Mouse (Mus musculus) intestine, postnatal 0 days (tissue): ENCODE results near the gene Zfp354b. TPM values are rescaled to one million over a fixed set of nuclear protein-coding genes. Genes with fewer than 3 reads are reported as not detected.

Source experiments
- ATAC-seq: fragments of 200-750 bp; cut with Nextera tagmentation; 2 replicates; pipeline ENCODE4 v1.8.0; 2017; ENCODE audit warnings: mild to moderate bottlenecking, moderate TSS enrichment, moderate library complexity
- H3K27ac ChIP-seq: fragments of 300-500 bp; sonication (generic); 2 replicates; pipeline ENCODE4 v1.5.1; 2014; ENCODE audit warnings: mild to moderate bottlenecking, low read depth, low read length, moderate library complexity
- H3K27me3 ChIP-seq: fragments of 300-500 bp; sonication (generic); replicated peaks from 2 replicates; pipeline ENCODE4 v1.6.1; 2014; ENCODE audit warnings: low read length, mixed read lengths; ENCODE audit not compliant: control insufficient read depth, insufficient read depth
- H3K36me3 ChIP-seq: fragments of 300-500 bp; sonication (generic); 2 replicates; pipeline ENCODE4 v1.6.1; 2014; ENCODE audit warnings: mild to moderate bottlenecking, moderate library complexity; ENCODE audit not compliant: control insufficient read depth, insufficient read depth
- H3K4me1 ChIP-seq: fragments of 300-500 bp; sonication (generic); replicated peaks from 2 replicates; pipeline ENCODE4 v1.6.1; 2014; ENCODE audit warnings: antibody characterized with exemption, low read length, mixed read lengths; ENCODE audit not compliant: control insufficient read depth, insufficient read depth
- H3K4me2 ChIP-seq: fragments of 300-500 bp; sonication (generic); replicated peaks from 2 replicates; pipeline ENCODE4 v1.6.1; 2014; ENCODE audit warnings: low read depth, mild to moderate bottlenecking, moderate library complexity
- H3K4me3 ChIP-seq: fragments of 300-500 bp; sonication (generic); 2 replicates; pipeline ENCODE4 v1.5.1; 2014; ENCODE audit warnings: low read depth, low read length
- H3K9ac ChIP-seq: fragments of 300-500 bp; sonication (generic); 2 replicates; pipeline ENCODE4 v1.6.1; 2014; ENCODE audit warnings: mild to moderate bottlenecking, low read depth, low read length
- H3K9me3 ChIP-seq: fragments of 300-500 bp; sonication (generic); 2 replicates; pipeline ENCODE4 v1.6.1; 2016; ENCODE audit warnings: mixed run types; ENCODE audit not compliant: control insufficient read depth
- CTCF ChIP-seq: sonication (generic); IDR thresholded peaks from 2 replicates; pipeline ENCODE4 v1.5.1; 2016; ENCODE audit warnings: low read depth, mild to moderate bottlenecking, control low read depth, antibody characterized with exemption, moderate library complexity
- WGBS: fragments of 180-500 bp; shearing (Covaris S2); extraction: QIAGEN DNeasy Blood & Tissue Kit; methylation state at CpG from one replicate; pipeline ENCODE4 v1.1.7; 2014; 5-methylcytosine and 5-hydroxymethylcytosine counted together
- polyA plus RNA-seq: library from polyadenylated mRNA; unstranded; fragments of >200 nt; fragmentation: Nextera tagmentation; extraction: Ambion mirVana; gene quantifications from 2 replicates; pipeline ENCODE4 v1.2.1, GENCODE M21; 2015

Zfp354b gene
- 0.54 and 0.63 TPM in 2 replicates for polyA plus RNA-seq

- ATAC-seq, result peak; percentile 87
- Histone ChIP-seq H3K4me2 (peak within 1 kb of the TSS; percentile 85), H3K27ac (no peak within 1 kb of the TSS), H3K36me3 (no peaks in the 10 kb centered on the region), H3K9ac (peak within 1 kb of the TSS; percentile 41; the same call in 1 of the 2 replicates), H3K4me3 (peak within 1 kb of the TSS; percentile 73), H3K4me1 (no peaks in the 10 kb centered on the region), H3K9me3 (no peaks in the 10 kb centered on the region), H3K27me3 (0 out of 2 replicates have a peak, but pooled peaks cover 4% of the 10 kb centered on the region)
- WGBS, result under 1% methylated on average over 18 of the region's 18 CpGs
- no peak for TF ChIP-seq CTCF
Measured at GRCm38 (mm10) chr11:50931451-50931866, at the start of gene Zfp354b. Zfp354b (minus strand) TSS chr11:50931633.

- 65% methylated on average over 4 of the region's 4 CpGs for WGBS
- Histone ChIP-seq H3K9ac (no peak overlapping the region), H3K27me3 (no peaks in the 10 kb centered on the region), H3K4me2 (no peak overlapping the region), H3K4me3 (no peak overlapping the region), H3K4me1 (no peaks in the 10 kb centered on the region), H3K36me3 (no peaks in the 10 kb centered on the region), H3K27ac (no peak overlapping the region), H3K9me3 (no peaks in the 10 kb centered on the region)
- TF ChIP-seq CTCF, result peak; percentile 23; the same call in 1 of the 2 replicates
- no peak for ATAC-seq
Measured at GRCm38 (mm10) chr11:50977216-50977615, 45.8 kb upstream of the Zfp354b start.

DNA sequence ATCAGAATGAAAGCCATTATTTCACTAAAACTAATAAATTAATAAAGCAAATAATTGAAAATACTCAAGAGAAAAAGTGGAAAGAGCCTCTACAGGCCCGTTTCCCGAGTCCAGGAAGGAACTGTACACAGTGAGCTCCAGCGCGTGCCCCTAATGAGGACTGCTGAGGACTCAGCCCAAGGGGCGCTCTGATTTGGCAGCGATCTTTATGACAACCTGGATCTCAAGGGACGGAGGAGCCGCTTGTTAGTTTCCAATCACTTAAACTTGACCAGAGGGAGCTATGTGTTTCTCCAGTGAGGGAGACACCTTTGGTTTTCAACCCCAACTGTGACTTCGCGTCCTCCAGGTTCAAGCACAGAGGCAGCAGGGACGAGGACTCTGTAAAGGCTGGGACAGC lies 34.8 kb upstream of the Zfp354b start, which contains the start of gene Olfr1378:
Gene Olfr1378, plus strand, starts transcription at position 301 of the 400 bp plus-strand sequence.
- TF ChIP-seq CTCF, result no peak
- no peak for ATAC-seq

GRCm38 (mm10) chr11:50964886-50965285 lies 33.5 kb upstream of the Zfp354b start:
- Histone ChIP-seq H3K36me3 (no peaks in the 10 kb centered on the region), H3K4me1 (no peaks in the 10 kb centered on the region), H3K9ac (no peak overlapping the region), H3K27ac (no peak overlapping the region), H3K27me3 (no peaks in the 10 kb centered on the region), H3K9me3 (no peaks in the 10 kb centered on the region), H3K4me2 (no peak overlapping the region), H3K4me3 (no peak overlapping the region)
- no peak for TF ChIP-seq CTCF
- no peak for ATAC-seq
- WGBS, result 81% methylated on average over 2 of the region's 2 CpGs

More for the DNA sequence above, 34.8 kb upstream of the Zfp354b start, which contains the start of gene Olfr1378:
- Histone ChIP-seq H3K9me3 (no peaks in the 10 kb centered on the region), H3K27me3 (no peaks in the 10 kb centered on the region), H3K9ac (no peak within 1 kb of the TSS), H3K4me2 (no peak within 1 kb of the TSS), H3K27ac (no peak within 1 kb of the TSS), H3K4me1 (no peaks in the 10 kb centered on the region), H3K4me3 (no peak within 1 kb of the TSS), H3K36me3 (no peaks in the 10 kb centered on the region)
- WGBS, result 84% methylated on average over 11 of the region's 11 CpGs

DNA sequence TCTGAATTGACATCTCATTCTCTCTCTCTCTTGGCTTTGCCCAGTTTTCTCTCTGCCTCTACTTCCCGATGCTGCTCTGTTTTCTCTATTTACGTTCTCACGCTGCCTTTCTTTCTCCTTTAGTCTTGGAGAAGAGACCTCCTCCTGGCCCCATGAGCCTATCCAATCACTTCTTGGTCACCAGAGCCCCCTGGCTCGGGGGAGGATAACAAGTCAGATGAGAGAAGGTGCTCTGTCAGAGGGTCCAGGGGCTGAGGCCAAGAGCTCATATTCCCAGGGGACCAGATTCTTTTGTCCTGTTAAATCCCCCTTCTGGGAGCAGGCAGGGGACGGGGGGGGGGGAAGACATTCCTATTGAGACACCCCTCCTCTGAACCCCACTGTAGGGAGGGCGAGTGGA lies 22.2 kb upstream of the Zfp354b start, which contains the start of gene Prop1:
Gene Prop1, minus strand, starts transcription at position 101 of the 400 bp plus-strand sequence.
- H3K27me3 ChIP-seq, result no peaks in the 10 kb centered on the region
- H3K36me3 ChIP-seq, result no peaks in the 10 kb centered on the region
- no peaks in the 10 kb centered on the region for H3K4me1 ChIP-seq
- 76% methylated on average over 6 of the region's 6 CpGs for WGBS
- no peak within 1 kb of the TSS for H3K9ac ChIP-seq
- TF ChIP-seq CTCF, result no peak
- H3K4me3 ChIP-seq, result no peak within 1 kb of the TSS
- no peak for ATAC-seq
- no peaks in the 10 kb centered on the region for H3K9me3 ChIP-seq
- no peak within 1 kb of the TSS for H3K4me2 ChIP-seq
- no peak within 1 kb of the TSS for H3K27ac ChIP-seq

DNA sequence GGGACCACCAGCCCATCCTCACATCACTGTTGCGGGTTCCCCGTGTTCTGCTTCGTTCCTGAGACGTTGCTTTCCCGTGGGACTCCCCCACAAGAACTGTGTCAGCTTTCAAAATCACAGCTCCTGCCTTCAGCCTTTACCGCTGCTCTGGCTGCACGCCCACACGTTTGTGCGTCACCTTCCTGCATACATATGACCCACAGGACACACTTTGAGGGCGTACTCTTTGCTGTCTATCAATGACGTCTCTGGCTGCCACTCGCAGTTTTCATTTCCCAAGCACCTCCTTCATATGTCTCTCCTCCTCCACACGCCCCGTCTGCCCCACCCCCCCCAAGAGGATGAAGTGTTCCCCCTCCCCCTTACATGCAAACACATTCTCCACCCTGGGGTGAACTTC lies 20.9 kb upstream of the Zfp354b start:
- Histone ChIP-seq H3K4me3 (no peak overlapping the region), H3K4me2 (no peak overlapping the region)

More for the DNA sequence above, 20.9 kb upstream of the Zfp354b start:
- WGBS, result 59% methylated on average over 14 of the region's 14 CpGs
- Histone ChIP-seq H3K27ac (no peak overlapping the region), H3K36me3 (no peaks in the 10 kb centered on the region), H3K9me3 (no peaks in the 10 kb centered on the region), H3K4me1 (no peaks in the 10 kb centered on the region), H3K9ac (no peak overlapping the region), H3K27me3 (no peaks in the 10 kb centered on the region)
- ATAC-seq, result no peak
- TF ChIP-seq CTCF, result no peak
